Mouse (Mus musculus): Measurements from ENCODE around the gene Arl3. TPM values are rescaled to one million over a fixed set of nuclear protein-coding genes. Genes with fewer than 3 reads are reported as not detected.

Gene Arl3
- total RNA-seq, 2 experiments from 2014 or later, result 38.5 to 40.4 TPM

DNA sequence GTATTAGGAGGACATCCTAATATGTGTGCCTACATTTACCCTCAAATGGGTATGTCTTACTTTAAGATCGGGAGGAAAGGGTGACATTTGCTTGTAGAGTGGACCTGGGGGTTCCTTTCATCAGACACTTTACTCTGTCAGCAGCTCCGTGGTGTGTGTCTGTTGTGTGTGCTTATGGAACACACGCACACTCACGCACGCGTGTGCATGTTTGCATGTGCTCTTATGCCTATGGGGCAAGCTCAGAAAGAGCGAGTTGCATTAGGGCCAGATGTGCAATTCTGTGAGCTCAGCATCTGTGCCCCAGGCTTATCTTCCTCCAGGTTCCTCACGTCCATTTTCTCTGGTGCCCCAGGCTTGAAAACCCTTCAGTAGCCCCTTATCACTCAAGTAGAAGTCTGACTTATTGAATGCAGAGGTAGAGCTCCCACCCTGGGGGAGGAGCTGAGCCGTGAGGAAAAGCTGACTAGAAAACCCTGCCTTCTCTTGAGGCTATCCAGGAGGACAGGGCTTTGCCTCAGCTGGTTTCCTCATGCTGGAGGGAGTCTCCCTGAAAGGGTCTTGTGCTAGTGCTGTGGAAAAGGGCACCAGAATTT is 68.1 kb downstream of the Arl3 start:
- DNase-seq, result peak in 1 of 2 experiments; percentile 16
- intact Hi-C loops (cut with DNase I), result loop anchor here (2.0 kb wide), 2 partner anchors 20 to 58 kb away; no protein-coding TSS in a partner anchor

DNA sequence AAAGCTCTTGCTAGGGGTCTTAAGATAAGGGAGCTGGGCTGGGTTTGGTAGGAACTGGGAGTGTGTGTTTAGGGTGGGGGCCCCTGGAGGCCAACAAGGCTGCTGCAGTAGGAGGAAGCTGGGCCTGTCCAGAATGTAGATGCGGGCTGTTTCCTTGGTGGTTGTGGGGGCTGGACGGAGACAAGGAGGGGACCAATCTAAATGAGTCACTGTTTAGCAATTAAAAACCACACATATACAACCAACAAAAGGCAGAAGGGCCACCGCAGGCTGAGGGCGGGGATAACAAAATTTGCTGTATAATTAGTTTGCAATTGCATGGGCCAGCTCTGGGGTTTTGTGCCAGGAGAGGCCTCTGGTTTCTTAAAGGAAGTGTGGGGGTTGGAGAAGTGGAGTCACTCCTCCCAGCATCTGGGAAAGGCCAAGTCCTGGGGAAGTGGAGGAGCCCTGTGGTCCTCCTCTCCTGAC is 68.9 kb downstream of the Arl3 start:
- intact Hi-C loops (cut with DNase I), result loop anchor here (2.0 kb wide), 2 partner anchors 21 to 59 kb away; no protein-coding TSS in a partner anchor
- peak in 1 of 2 experiments; percentile 59 for DNase-seq

DNA sequence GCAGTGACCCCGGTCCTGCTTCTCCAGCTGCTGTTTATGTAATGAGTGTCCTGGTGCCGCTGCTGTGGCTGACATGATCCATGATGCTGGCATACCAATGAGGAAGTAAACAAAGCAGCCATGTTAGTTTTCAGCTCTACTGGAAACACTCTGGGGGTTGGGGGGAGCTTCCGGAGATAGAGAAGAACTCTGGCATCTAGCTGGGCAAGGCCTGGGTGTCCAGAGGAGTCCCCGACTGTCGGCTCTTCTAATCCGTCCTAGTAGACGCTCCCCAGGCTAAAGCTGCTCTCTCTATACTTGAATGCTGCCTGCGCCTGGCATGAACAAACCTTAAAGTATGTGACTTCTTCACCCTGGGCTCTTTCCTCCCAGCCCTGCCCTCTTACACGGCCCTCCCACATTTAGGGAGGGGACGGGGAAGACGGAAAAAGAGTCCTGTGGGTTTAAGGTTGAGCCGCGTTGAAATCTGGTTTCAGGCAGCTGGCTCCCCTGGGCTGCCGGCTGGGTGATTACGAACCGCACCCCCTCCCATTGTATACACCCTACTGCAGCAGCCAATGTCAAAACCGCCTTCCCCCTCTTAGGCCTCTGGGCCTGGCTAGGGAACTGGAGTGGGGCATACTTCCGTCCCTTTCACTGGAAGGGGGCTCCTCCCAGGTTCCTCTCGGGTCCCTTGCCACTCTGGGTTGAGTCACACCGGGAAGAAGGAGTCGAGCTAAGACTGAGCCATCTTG is 69.5 kb downstream of the Arl3 start:
- DNase-seq, result peak; percentile 71 to 85
- intact Hi-C loops (cut with DNase I), result loop anchor here (1.0 to 2.0 kb wide), 4 partner anchors 21 to 107 kb away; partner anchors contain the start of gene Sufu

DNA sequence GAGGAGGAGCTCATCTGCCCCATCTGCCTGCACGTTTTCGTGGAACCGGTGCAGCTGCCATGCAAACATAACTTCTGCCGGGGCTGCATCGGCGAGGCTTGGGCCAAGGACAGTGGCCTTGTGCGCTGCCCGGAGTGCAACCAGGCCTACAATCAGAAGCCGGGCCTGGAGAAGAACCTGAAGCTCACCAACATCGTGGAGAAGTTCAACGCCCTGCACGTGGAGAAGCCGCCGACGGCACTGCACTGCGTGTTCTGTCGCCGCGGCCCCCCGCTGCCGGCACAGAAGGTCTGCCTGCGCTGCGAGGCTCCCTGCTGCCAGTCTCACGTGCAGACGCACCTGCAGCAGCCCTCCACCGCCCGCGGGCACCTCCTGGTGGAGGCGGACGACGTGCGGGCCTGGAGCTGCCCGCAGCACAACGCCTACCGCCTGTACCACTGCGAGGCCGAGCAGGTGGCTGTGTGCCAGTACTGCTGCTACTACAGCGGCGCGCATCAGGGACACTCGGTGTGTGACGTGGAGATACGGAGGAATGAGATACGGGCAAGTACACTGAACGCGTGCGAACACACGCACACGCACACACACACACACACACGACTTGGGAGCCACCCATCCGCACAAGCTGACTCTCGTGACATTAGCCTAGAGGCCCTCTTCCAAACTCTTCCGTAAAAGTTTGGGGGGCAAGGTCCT is 70.4 kb downstream of the Arl3 start:
- peak; percentile 76 to 84 for DNase-seq
- intact Hi-C loops (cut with DNase I), result loop anchor here (1.0 to 2.0 kb wide), 2 partner anchors 26 to 106 kb away; partner anchors contain the start of gene Sufu

DNA sequence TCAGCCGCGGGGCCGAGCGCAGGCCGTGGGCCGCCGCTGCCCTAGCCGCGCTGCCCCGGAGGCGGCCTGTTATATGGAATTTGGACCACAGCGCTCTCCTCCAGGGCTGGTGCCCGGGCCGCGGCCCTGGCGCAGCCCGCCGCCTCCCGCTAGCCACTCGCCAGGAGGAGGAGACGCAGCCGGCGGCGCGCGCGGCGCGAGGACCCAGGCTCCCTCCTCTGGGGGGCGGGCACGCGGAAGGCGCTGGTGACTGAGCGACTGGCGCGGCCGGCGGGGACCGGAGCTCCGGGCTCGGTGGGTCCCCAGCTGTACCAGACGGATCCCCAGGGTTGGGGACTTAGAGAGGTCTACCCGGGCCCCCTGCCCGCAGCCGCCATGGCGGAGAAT is 70.9 kb downstream of the Arl3 start:
- peak; percentile 79 to 88 for DNase-seq
- intact Hi-C loops (cut with DNase I), result loop anchor here (2.0 kb wide), 1 partner anchor 105 kb away; the partner anchor contains the start of gene Sufu

DNA sequence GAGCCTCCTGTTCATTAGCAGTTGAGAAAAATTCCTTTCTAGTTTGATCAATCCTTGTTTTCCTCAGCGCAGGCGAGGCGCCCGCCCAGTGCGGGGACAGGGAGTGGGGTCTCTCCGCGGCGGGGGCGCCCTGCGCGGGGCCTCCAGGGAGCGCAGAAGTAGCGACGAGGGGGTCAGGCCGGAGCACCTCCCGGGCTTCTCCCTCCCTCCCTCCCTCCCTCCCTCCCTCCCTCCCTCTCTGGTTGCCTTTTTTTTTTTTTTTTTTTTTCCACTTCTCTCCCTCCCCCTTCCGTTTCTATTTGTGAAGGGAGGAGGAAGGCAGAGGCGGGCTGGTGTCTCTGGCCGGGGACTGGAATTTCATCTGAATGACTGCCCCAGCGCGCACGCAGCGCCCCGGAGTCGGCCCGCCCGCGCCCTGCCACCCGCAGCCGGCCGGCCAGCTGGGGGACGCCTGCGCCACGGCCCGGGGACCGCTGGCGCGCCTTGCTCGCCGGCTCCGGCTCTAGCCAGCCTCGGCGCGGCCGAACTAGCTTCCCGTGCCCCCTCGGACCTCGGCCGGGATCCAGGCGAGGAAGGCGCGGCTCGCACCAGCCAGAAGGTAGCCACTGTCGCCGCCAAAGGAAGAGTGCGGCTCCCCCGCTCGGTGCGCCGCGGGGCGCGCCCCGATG is 71.5 kb downstream of the Arl3 start, which contains the start of gene Trim8:
TSS of gene Trim8 (plus strand) at position 302 of the 668 bp plus-strand sequence.
- intact Hi-C loops (cut with DNase I), result loop anchor here (2.0 kb wide), 1 partner anchor 105 kb away; the partner anchor contains the start of gene Sufu
- DNase-seq, result peak; percentile 82 to 92

DNA sequence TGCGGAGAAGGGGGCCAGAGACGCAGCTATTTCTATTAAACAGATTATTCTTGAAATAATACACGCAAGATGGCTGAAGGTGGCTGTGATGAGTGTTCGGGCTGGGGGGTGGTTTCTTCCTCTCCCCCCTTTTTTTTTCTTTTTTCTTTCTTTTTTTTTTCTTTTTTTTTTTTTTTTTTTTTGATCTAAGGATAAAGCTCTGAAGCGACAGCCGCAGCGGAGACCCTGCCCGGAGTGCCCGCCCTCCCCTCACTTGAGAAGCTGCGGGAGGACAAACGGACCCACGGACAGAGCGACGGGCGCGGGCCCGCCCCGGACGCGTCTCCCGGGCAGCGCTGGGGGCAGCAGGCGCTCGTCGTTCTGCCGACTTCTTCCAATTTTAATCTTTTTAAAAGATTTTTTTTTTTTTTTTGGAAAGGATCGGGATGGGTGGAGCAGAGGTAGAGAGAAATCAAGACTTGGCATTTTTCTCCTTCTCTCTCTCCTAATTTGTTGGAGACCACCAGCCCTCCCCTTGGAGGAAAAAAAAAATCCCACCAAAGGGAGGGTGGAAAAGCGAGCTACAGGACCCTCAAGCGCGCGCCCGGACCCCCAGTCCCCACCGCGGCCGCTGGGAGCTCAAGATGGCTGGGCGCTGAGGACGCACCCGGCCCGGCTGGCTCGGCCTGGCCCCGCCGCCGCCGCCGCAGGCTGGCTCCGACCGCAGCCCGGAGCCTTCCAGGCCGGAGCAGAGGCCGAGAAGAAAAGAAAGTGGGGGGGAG is 72.2 kb downstream of the Arl3 start:
- peak; percentile 61 to 71 for DNase-seq
- intact Hi-C loops (cut with DNase I), result loop anchor here (1.0 kb wide), 1 partner anchor 16 kb away; no protein-coding TSS in a partner anchor

DNA sequence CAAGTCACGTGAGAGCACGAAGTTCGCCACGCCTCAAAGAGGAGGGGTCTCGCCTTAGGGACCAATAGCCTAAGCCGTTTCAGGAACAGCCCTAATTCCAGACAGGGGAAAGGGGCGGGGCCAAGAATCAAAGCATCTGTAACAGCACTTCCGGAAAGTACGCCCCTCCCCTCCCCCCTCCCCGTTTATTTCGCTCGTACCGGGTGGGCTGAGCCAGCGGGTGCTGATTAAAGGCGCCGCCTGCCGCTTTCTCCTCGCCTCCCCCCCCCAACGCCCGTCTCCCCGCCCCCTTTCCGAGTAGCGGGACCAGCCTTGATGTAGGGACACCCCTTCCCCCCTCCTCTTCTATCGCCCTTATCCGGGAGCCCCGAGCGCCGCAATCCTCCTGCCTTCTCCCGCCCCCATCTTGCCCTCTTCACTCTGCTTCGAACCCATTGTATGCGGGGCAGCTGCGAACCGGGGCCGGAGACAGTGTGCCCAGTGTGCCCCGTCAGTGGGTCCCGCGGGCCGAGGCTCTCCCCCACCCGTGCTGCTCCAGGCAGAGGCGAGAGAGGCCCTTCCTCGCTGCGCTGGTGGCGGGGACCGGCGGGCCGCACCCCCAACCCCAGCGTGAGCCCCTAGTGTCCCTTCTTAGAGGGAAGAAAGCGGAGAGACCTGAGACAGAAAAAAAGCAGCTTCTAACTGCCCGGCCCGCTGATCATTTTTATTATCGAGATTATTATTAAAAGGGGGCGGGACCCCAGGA is 73.0 kb downstream of the Arl3 start:
- peak; percentile 91 to 94 for DNase-seq
- intact Hi-C loops (cut with DNase I), result loop anchor here (1.0 to 2.0 kb wide), 2 partner anchors 16 to 43 kb away; no protein-coding TSS in a partner anchor

DNA sequence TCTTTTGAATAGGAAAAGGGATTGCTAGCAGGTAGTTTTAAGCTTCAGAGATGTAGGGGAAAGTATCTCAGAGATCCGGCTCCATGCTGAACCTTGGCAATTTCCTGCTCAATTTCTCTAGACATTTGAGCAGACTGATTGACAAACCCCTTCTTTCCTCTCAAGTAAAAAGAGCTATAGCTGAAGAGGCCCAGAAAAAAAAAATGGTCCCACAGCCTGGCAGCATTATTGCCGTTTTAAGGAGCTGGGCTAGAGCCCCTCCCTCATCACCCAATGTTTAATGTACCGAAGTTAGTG is 73.5 kb downstream of the Arl3 start:
- intact Hi-C loops (cut with DNase I), result loop anchor here (2.0 kb wide), 1 partner anchor 43 kb away; no protein-coding TSS in a partner anchor

DNA sequence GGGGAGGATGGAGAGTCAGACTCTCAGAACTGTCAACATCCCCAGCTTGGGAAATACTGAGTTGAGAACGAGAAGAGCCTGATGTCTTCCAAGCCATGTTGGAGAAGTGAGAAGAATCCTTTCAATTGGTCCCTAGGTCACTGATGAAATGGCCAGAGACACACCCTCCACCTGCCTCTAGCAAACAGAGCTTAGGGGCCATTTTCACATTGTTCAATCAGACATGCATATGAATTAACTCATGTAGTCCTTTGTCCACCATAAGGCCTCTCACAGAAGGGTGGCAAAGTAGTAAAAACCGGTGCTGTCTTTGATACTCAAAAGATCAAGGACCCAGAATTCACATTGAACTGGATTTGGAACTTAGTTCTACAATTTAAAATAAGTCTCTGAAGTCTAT is 75.8 kb downstream of the Arl3 start:
- intact Hi-C loops (cut with DNase I), result no loop called here
- DNase-seq, result no peak

More for the DNA sequence above, 73.5 kb downstream of the Arl3 start:
- no peak for DNase-seq

DNA sequence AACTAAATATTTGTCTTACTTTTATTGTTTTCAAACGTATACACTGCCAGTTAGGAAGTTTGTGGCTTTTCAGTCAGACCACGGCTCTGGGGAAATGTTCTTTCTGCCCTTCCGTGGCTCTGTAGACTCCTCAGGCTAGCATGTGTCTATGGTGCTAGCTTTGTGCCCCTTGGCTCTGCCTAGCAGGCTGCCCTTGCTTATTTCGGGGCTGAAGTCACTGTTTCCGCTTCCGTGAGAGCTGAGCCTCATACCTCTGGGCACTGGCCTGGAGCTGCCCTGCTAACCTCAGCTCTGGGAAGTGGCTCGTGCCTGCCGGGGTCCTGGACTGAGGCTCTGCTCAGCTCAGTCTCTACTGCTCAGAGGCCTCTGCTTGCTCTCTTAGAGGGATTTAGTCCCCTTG is 77.9 kb downstream of the Arl3 start:
- no peak for DNase-seq
- intact Hi-C loops (cut with DNase I), result no loop called here

DNA sequence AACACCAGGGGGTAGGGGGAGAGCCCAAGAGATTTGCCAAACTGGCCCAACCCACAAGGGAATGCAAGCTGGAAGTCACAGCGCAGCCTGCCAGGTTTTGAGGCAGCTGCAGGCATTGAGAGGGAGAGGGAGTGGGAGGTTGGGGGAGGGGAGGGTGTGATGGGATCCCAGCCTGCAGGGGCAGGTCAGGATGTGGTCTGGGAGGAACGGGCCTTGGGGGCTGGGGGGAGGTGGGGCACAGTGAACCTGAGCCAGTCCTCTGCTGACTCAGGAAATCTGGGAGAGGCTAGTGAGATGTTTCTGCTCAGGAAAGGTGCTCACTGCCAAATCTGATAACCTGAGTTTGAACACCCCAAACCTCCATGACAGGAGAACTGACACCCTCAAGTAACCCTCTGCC is 82.4 kb downstream of the Arl3 start:
- intact Hi-C loops (cut with DNase I), result no loop called here
- DNase-seq, result no peak

DNA sequence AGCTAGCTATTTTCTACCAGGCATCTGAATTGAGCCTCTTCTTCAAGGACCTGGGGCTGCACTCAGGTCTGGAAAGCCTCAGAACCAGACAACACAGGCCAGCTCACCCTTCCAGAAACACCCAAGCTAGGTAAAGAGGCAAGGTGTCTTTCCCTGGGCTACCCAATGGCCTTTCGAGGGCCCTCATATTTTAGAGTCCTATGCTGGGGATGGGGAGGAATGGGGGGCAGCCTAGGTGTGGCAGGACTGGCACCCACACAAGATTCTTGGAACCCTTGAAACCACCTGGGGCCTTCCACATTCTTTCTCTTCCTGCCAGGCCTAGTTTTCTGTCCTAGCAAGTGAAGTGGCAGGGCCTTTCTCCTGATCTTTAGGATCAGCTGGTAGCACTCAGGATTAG is 83.5 kb downstream of the Arl3 start:
- no peak for DNase-seq
- intact Hi-C loops (cut with DNase I), result no loop called here

DNA sequence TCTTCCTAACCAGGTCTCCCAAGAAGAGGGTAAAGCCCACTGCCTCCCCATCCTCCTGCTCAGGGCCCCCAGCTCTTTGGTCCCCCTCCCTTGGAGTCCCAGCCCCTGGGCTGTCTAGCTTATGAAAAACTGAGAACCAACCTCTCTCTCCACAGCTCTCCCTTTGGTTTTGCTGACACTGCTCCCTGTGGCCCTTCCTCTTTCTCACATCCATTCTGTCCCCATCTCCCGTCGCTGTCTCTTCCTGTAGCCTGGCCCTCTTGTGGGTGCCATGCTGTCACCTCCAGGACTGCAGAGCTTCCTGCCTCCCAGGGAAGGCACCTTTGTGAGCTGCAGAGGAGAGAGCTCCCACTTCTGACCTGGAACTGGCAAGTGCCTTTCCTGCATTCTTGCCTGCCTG is 86.3 kb downstream of the Arl3 start:
- intact Hi-C loops (cut with DNase I), result no loop called here
- no peak for DNase-seq

DNA sequence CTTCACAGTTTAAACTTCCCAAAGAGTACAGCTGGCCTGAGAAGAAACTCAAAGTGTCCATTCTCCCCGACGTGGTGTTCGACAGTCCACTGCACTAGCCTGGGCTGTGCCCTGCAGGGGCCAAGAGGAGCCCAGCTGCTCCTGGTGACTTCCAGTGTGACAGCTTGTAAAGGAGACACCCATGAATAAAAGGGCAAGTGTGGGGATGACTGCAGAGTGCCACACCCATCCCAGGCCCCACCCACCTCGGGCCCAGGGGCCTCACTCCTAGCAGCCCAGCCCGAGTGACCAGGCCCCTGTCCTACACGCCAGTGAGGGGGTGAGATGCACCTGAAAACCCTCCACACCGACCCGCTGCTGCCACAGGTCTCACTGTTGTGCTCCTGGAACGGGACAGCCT is 87.2 kb downstream of the Arl3 start:
- intact Hi-C loops (cut with DNase I), result loop anchor here (2.0 kb wide), 1 partner anchor 25 kb away; no protein-coding TSS in a partner anchor
- no peak for DNase-seq

DNA sequence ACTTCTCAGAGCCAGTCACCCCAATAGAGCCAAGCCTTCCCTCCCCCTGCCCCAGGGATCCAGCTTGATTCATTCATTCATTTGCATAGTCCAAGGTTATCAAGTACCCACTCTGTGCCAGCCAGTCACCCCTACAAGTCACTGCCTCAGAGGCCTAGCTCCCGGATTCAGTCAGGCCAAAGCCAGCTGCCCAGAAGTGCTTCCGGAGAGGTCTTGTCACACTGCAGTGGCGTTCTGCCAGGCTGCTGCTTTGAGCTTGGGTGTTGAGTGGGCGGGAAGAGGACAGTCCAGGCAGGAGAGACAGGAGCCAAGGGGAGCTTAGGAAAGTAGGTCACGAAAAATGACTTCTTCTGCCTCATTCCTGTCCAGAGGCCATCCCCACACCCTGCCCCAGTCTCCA is 88.5 kb downstream of the Arl3 start:
- DNase-seq, result peak; percentile 79 to 80
- intact Hi-C loops (cut with DNase I), result loop anchor here (1.0 to 2.0 kb wide), 2 partner anchors 16 to 24 kb away; no protein-coding TSS in a partner anchor

DNA sequence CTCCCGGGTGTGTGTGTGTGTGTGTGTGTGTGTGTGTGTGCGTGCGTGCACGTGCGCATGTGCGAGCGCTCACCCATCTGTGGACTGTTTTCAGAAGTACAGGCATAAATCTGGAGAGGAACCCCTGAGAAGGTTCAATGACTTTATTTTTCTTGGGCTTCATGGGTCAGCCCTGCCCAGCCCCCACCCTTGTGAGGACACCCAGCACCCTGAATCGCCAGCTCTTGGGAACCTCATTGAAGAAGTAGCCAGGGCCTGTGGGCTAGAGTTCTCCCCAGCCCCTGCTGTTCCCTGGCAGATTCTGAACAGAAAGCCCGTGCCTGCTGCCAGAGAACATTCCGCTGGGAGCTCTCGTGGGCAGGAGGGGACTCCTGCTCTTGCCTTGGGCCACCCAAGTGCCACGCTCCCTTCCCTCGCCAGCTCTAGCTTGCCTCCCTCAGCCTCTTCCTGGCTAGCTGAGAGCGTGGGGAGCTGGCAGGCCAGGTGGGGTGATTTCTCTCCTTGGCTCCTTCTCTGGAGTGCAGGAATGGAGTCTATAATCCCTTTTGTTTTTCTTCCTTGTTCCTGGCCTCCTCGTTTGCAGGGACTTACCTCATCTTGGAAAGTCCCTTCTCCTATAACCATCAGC is 89.2 kb downstream of the Arl3 start:
- peak; percentile 44 to 48 for DNase-seq
- intact Hi-C loops (cut with DNase I), result loop anchor here (1.0 to 2.0 kb wide), 2 partner anchors 16 to 23 kb away; no protein-coding TSS in a partner anchor

DNA sequence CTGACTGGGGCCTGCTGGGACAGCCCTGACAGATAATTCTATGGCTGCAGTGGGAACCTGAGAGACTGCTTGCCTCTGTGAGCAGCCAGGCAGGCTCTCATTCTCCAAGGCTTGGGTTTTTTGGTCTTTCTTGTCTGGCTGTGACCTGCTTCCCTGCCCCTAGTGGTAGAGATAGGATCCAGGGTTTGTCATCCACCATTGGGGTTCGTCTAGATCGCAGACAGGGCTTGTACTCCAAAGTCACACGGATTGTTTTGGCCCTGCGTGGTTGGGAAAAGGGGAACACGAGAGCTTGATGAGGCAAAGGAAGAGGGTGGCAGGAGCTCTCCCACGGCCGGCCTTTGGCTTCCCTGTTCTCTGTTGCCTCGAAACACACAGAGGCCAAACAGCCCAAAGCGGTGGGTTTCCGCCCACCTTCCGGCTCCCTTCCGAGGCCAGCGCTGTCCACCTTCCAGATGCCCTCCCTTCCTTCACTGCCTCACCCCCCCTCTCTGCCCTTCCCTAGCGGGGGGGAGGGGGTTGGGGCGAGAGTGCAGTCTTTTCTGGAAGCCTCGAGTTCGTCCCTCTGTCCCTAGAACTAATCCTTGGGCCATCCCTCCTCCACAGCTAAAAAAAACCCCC is 90.0 kb downstream of the Arl3 start:
- intact Hi-C loops (cut with DNase I), result no loop called here
- peak in 1 of 2 experiments; percentile 15 for DNase-seq
